Mouse (Mus musculus): ENCODE measurements around the gene Bbx.

DNA sequence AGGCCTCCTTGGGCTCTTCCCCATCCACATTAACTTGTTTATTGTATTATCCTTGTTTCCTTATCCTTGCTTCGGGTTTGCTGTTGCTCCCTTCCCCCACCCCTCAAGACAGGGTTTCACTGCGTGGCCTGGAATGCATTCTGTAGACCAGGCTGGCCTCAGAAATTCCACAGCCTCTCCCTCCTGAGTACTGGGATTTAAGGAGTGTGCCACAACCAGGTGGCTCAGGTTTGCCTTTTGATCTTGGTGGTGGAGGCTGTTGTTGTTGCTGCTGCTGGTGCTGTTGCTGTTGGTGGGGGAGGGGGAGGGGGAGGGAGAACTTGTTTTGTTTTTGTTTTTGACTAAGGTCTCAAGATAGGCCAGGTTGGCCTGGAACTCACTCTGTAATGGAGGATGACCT, 5.1 kb upstream of the Bbx start:
- TF ChIP-seq CTCF (IDR thresholded peaks at IDR 0.05; ENCODE audit: control insufficient read depth, insufficient read depth, insufficient replicate concordance, low read depth, low read length) (no peak), POLR2A (IDR thresholded peaks at IDR 0.05; ENCODE audit: control insufficient read depth, low read depth, low read length) (no peak)
